Mouse (Mus musculus): ENCODE measurements at regions not wholly inside any gene's neighbourhood (a gene's known extent, or its start where the extent isn't known, plus 50 kb on each side); places are given as distances from the start of the nearest gene placed in this dataset.

DNA sequence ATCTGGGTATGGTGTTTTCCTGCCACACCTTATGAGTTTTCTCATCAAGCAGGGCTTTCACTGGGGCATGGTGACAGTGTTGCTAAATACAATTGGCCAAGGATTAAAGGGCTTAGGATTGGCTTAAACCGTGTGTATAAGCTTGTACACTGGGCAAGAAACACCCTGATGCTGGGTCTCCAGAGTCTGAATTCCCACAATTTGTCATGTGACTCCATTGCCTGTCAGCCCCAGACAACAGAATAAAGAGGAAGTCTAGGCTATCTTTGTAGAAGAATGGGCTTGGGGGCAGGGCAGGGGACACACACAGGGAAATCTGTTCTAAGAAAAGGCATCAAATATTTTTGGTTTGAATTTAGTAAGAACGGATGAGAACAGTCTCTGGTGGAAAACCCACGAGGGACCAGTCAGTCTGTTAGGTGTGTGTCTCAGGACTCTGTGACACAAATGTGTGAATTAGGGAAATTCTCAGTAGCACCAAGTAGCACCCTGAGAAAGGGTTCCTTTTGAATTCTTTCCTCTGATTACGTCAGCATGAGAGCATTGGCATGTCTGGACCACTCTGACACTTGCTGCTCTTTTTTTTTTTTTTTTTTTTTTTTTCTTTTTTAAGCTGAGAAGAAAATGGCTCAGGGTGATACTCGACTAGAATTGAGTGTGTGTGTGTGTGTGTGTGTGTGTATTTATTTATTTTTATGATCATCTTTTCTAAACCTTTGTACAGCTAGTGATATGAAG is 235.5 kb upstream of the Tbl1xr1 start:
- no peaks in the 10 kb centered on the region for H3K4me1 ChIP-seq (ENCODE audit: control insufficient read depth, insufficient read depth, low read length)
- no peaks in the 10 kb centered on the region for H3K36me3 ChIP-seq (ENCODE audit: control insufficient read depth, insufficient read depth, low read length)
- ATAC-seq, result no peak

DNA sequence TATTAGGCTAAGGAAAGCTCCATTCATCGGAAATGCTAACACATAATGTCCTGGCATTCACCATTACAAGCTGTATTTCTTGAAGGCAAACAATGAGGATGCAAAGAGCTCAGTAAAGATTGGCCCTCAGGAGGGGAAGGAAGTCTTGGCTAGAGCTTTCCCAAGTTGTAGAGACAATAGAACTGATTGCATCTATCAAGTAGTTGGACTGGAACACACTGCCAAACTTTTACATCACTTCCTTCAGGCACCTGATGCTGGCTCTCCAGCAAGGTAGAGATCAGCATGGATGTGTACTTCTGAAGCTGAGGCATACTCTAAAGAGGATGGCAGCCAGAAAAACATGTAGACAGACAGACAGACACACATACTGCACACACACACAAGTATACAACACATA is 234.9 kb upstream of the Tbl1xr1 start:
- Histone ChIP-seq H3K4me3 (ENCODE audit: low read length) (no peak overlapping the region), H3K9me3 (ENCODE audit: control insufficient read depth, low read length) (no peaks in the 10 kb centered on the region), H3K4me2 (ENCODE audit: low read depth, low read length) (no peak overlapping the region), H3K27ac (ENCODE audit: low read length) (no peak overlapping the region), H3K36me3 (ENCODE audit: control insufficient read depth, insufficient read depth, low read length) (no peaks in the 10 kb centered on the region), H3K27me3 (replicated peaks; ENCODE audit: control insufficient read depth, insufficient read depth, low read length) (no peaks in the 10 kb centered on the region), H3K9ac (ENCODE audit: low read depth, low read length) (no peak overlapping the region), H3K4me1 (ENCODE audit: control insufficient read depth, insufficient read depth, low read length) (no peaks in the 10 kb centered on the region)
- no peak for ATAC-seq
- WGBS, result 77% methylated on average over 1 of the region's 1 CpGs

More for the DNA sequence above, 235.5 kb upstream of the Tbl1xr1 start:
- H3K27me3 ChIP-seq (replicated peaks; ENCODE audit: control insufficient read depth, insufficient read depth, low read length), result no peaks in the 10 kb centered on the region
- H3K4me3 ChIP-seq (ENCODE audit: low read length), result no peak overlapping the region
- WGBS, result 58% methylated on average over 5 of the region's 5 CpGs
- no peak overlapping the region for H3K4me2 ChIP-seq (ENCODE audit: low read depth, low read length)
- H3K9ac ChIP-seq (ENCODE audit: low read depth, low read length), result no peak overlapping the region
- no peaks in the 10 kb centered on the region for H3K9me3 ChIP-seq (ENCODE audit: control insufficient read depth, low read length)
- H3K27ac ChIP-seq (ENCODE audit: low read length), result no peak overlapping the region

GRCm38 (mm10) chr3:21842545-21843291 is 233.7 kb upstream of the Tbl1xr1 start:
- H3K9me3 ChIP-seq (ENCODE audit: control insufficient read depth, low read length), result no peaks in the 10 kb centered on the region
- no peak overlapping the region for H3K9ac ChIP-seq (ENCODE audit: low read depth, low read length)
- no peak overlapping the region for H3K4me3 ChIP-seq (ENCODE audit: low read length)
- no peaks in the 10 kb centered on the region for H3K36me3 ChIP-seq (ENCODE audit: control insufficient read depth, insufficient read depth, low read length)
- no peak overlapping the region for H3K27ac ChIP-seq (ENCODE audit: low read length)
- ATAC-seq, result no peak
- no peaks in the 10 kb centered on the region for H3K4me1 ChIP-seq (ENCODE audit: control insufficient read depth, insufficient read depth, low read length)
- WGBS, result 48% methylated on average over 10 of the region's 10 CpGs
- no peaks in the 10 kb centered on the region for H3K27me3 ChIP-seq (replicated peaks; ENCODE audit: control insufficient read depth, insufficient read depth, low read length)
- H3K4me2 ChIP-seq (ENCODE audit: low read depth, low read length), result no peak overlapping the region

DNA sequence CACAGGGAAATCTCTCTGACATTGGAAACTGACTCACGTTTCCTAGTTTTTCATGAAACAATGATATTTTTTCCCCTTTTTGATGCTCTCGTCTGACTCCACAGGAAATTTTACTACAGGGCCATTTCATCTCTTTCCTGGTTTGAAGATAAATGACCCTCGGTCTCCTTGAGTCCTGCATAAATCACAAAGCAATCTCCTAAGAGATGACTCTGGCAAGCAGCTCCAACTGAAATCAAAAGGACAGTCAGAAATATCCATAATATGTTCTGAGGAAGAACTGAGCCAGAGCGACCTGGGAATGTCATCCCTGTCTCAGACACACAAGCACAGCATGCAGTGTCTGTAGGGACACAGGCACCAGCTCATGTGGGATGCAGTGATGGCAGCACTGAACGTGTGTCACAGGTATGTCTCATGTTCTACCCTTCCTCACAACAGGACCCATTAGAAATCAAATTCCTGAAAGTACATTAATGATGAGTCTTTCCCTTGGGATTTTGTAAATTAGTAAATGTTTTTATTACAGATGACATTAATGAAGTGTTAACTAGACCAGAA is 233.1 kb upstream of the Tbl1xr1 start:
- no peak for ATAC-seq
- Histone ChIP-seq H3K4me3 (ENCODE audit: low read length) (no peak overlapping the region), H3K36me3 (ENCODE audit: control insufficient read depth, insufficient read depth, low read length) (no peaks in the 10 kb centered on the region), H3K4me2 (ENCODE audit: low read depth, low read length) (no peak overlapping the region), H3K9me3 (ENCODE audit: control insufficient read depth, low read length) (no peaks in the 10 kb centered on the region), H3K27me3 (replicated peaks; ENCODE audit: control insufficient read depth, insufficient read depth, low read length) (no peaks in the 10 kb centered on the region), H3K27ac (ENCODE audit: low read length) (no peak overlapping the region), H3K9ac (ENCODE audit: low read depth, low read length) (no peak overlapping the region), H3K4me1 (ENCODE audit: control insufficient read depth, insufficient read depth, low read length) (no peaks in the 10 kb centered on the region)
- 59% methylated on average over 5 of the region's 5 CpGs for WGBS

- no peaks in the 10 kb centered on the region for H3K9me3 ChIP-seq (ENCODE audit: control insufficient read depth, low read length)
- no peak overlapping the region for H3K4me2 ChIP-seq (ENCODE audit: low read depth, low read length)
- ATAC-seq, result no peak
- no peak overlapping the region for H3K9ac ChIP-seq (ENCODE audit: low read depth, low read length)
- H3K27ac ChIP-seq (ENCODE audit: low read length), result no peak overlapping the region
- no peaks in the 10 kb centered on the region for H3K4me1 ChIP-seq (ENCODE audit: control insufficient read depth, insufficient read depth, low read length)
- no peaks in the 10 kb centered on the region for H3K36me3 ChIP-seq (ENCODE audit: control insufficient read depth, insufficient read depth, low read length)
- H3K4me3 ChIP-seq (ENCODE audit: low read length), result no peak overlapping the region
- no peaks in the 10 kb centered on the region for H3K27me3 ChIP-seq (replicated peaks; ENCODE audit: control insufficient read depth, insufficient read depth, low read length)
- 88% methylated on average over 5 of the region's 5 CpGs for WGBS
Observed at GRCm38 (mm10) chr3:21849831-21850230, 226.6 kb upstream of the Tbl1xr1 start.

GRCm38 (mm10) chr3:21850977-21851376 is 225.5 kb upstream of the Tbl1xr1 start:
- Histone ChIP-seq H3K4me1 (ENCODE audit: control insufficient read depth, insufficient read depth, low read length) (no peaks in the 10 kb centered on the region), H3K4me2 (ENCODE audit: low read depth, low read length) (no peak overlapping the region), H3K9me3 (ENCODE audit: control insufficient read depth, low read length) (no peaks in the 10 kb centered on the region), H3K36me3 (ENCODE audit: control insufficient read depth, insufficient read depth, low read length) (no peaks in the 10 kb centered on the region), H3K27me3 (replicated peaks; ENCODE audit: control insufficient read depth, insufficient read depth, low read length) (no peaks in the 10 kb centered on the region), H3K27ac (ENCODE audit: low read length) (no peak overlapping the region), H3K4me3 (ENCODE audit: low read length) (no peak overlapping the region), H3K9ac (ENCODE audit: low read depth, low read length) (no peak overlapping the region)
- 91% methylated on average over 2 of the region's 2 CpGs for WGBS
- no peak for ATAC-seq

DNA sequence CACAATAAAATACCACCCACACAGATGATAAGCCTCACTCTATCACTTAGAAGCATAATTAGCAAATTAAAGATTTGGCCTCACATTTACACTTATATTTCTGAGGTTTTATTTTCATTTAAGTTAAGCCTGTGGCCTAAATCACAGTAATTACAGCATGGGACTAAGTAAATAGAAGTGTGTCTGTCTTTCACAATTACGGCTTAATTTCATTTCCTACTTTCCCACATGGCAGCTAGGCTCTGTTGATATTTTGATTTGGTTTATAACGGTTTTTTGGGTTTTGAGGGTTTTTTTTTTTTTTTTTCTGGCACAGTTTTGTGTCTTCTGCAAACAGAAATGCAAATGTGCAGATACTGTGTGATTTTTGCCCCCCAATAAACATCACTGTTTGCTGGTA is 222.1 kb upstream of the Tbl1xr1 start:
- Histone ChIP-seq H3K36me3 (ENCODE audit: control insufficient read depth, insufficient read depth, low read length) (no peaks in the 10 kb centered on the region), H3K9ac (ENCODE audit: low read depth, low read length) (no peak overlapping the region)
- 70% methylated on average over 2 of the region's 2 CpGs for WGBS

DNA sequence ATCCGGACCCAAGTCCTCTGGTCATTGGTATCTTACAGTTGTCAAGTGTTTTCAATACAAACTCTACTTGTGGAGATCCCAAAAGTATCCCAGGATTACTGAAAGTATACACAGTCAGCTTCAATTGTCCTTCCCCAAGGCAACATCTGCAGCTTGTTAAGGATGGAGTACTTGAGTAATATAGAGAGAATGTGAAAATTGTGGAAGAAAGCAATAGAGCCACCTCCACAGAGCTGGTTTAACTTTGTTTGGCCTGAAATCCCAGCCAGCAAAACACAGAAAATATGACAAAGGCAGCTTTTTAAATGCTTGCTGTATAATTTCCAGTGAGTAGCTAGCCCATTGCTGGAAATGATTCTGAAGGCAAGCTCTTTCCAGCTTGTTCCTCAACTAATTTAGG is 217.0 kb upstream of the Tbl1xr1 start:
- no peak overlapping the region for H3K4me3 ChIP-seq (ENCODE audit: low read length)
- no peaks in the 10 kb centered on the region for H3K27me3 ChIP-seq (replicated peaks; ENCODE audit: control insufficient read depth, insufficient read depth, low read length)
- 86% methylated on average over 1 of the region's 1 CpGs for WGBS
- no peak for ATAC-seq
- H3K27ac ChIP-seq (ENCODE audit: low read length), result no peak overlapping the region
- no peaks in the 10 kb centered on the region for H3K9me3 ChIP-seq (ENCODE audit: control insufficient read depth, low read length)
- no peaks in the 10 kb centered on the region for H3K4me1 ChIP-seq (ENCODE audit: control insufficient read depth, insufficient read depth, low read length)
- no peak overlapping the region for H3K9ac ChIP-seq (ENCODE audit: low read depth, low read length)
- no peaks in the 10 kb centered on the region for H3K36me3 ChIP-seq (ENCODE audit: control insufficient read depth, insufficient read depth, low read length)
- H3K4me2 ChIP-seq (ENCODE audit: low read depth, low read length), result no peak overlapping the region

More for the DNA sequence above, 222.1 kb upstream of the Tbl1xr1 start:
- H3K4me1 ChIP-seq (ENCODE audit: control insufficient read depth, insufficient read depth, low read length), result no peaks in the 10 kb centered on the region
- H3K27ac ChIP-seq (ENCODE audit: low read length), result no peak overlapping the region
- no peaks in the 10 kb centered on the region for H3K9me3 ChIP-seq (ENCODE audit: control insufficient read depth, low read length)
- no peak overlapping the region for H3K4me2 ChIP-seq (ENCODE audit: low read depth, low read length)
- no peak for ATAC-seq
- no peaks in the 10 kb centered on the region for H3K27me3 ChIP-seq (replicated peaks; ENCODE audit: control insufficient read depth, insufficient read depth, low read length)
- no peak overlapping the region for H3K4me3 ChIP-seq (ENCODE audit: low read length)

GRCm38 (mm10) chr3:21860915-21861635 is 215.4 kb upstream of the Tbl1xr1 start:
- WGBS, result 66% methylated on average over 4 of the region's 4 CpGs
- no peak for ATAC-seq
- Histone ChIP-seq H3K4me1 (ENCODE audit: control insufficient read depth, insufficient read depth, low read length) (no peaks in the 10 kb centered on the region), H3K27me3 (replicated peaks; ENCODE audit: control insufficient read depth, insufficient read depth, low read length) (no peaks in the 10 kb centered on the region), H3K4me3 (ENCODE audit: low read length) (no peak overlapping the region), H3K36me3 (ENCODE audit: control insufficient read depth, insufficient read depth, low read length) (no peaks in the 10 kb centered on the region), H3K9me3 (ENCODE audit: control insufficient read depth, low read length) (no peaks in the 10 kb centered on the region), H3K27ac (ENCODE audit: low read length) (no peak overlapping the region), H3K9ac (ENCODE audit: low read depth, low read length) (no peak overlapping the region), H3K4me2 (ENCODE audit: low read depth, low read length) (no peak overlapping the region)
